Mouse (Mus musculus) C2C12 (cell line): ENCODE measurements around the gene Txnrd3. TPM values are rescaled to one million over a fixed set of nuclear protein-coding genes. Genes with fewer than 3 reads are reported as not detected.

Source experiments
- H3K27me3 ChIP-seq: one replicate; pipeline ENCODE4 v1.6.1; 2011; ENCODE audit not compliant: control insufficient read depth, insufficient read depth, insufficient read length
- H3K36me3 ChIP-seq: one replicate; pipeline ENCODE4 v1.6.1; 2011; ENCODE audit not compliant: control insufficient read depth, insufficient read depth
- H3K4me3 ChIP-seq: one replicate; pipeline ENCODE4 v1.5.1; 2011; ENCODE audit warnings: mild to moderate bottlenecking, control low read depth; ENCODE audit not compliant: poor library complexity, insufficient read depth, severe bottlenecking
- H3K79me2 ChIP-seq: one replicate; pipeline ENCODE4 v1.6.1; 2011; ENCODE audit not compliant: control insufficient read depth, insufficient read depth
- H3K79me3 ChIP-seq: one replicate; pipeline ENCODE4 v1.6.1; 2011; ENCODE audit warnings: low read depth, control low read depth
- H3ac ChIP-seq: one replicate; pipeline ENCODE3; 2011; ENCODE audit warnings: low read depth; ENCODE audit not compliant: control insufficient read depth, insufficient read length
- CEBPB ChIP-seq: IDR thresholded peaks from one replicate; pipeline ENCODE4 v1.6.1; 2011; ENCODE audit warnings: low read depth, mild to moderate bottlenecking, control low read depth, moderate library complexity
- CTCF ChIP-seq: IDR thresholded peaks from one replicate; pipeline ENCODE4 v1.5.1; 2011; ENCODE audit not compliant: control insufficient read depth, insufficient read depth, insufficient read length
- FOSL1 ChIP-seq: IDR thresholded peaks from one replicate; pipeline ENCODE4 v1.8.0; 2011; ENCODE audit warnings: mild to moderate bottlenecking, low read length; ENCODE audit not compliant: poor library complexity, insufficient read depth, severe bottlenecking
- MAX ChIP-seq: IDR thresholded peaks from one replicate; pipeline ENCODE4 v1.6.1; 2011; ENCODE audit warnings: mild to moderate bottlenecking, control low read depth
- MYOD1 ChIP-seq: IDR thresholded peaks from one replicate; pipeline ENCODE4 v1.6.1; 2011; ENCODE audit warnings: low read depth; ENCODE audit not compliant: control insufficient read depth, insufficient read length
- MYOG ChIP-seq: IDR thresholded peaks from one replicate; pipeline ENCODE4 v1.6.1; 2011; ENCODE audit not compliant: control insufficient read depth, insufficient read length; ENCODE audit errors: extremely low read depth
- USF1 ChIP-seq: IDR thresholded peaks from one replicate; pipeline ENCODE4 v1.6.1; 2011; ENCODE audit warnings: low read depth, mild to moderate bottlenecking, control low read depth, moderate library complexity
- polyA plus RNA-seq: library from polyadenylated mRNA; unstranded; fragments of >200 nt; fragmentation: generic; extraction: Trizol; gene quantifications from one replicate; pipeline ENCODE4 v1.2.1, GENCODE M21; 2012; ENCODE audit warnings: missing spikeins

Txnrd3 gene
- polyA plus RNA-seq, 1 experiment: 5.7 TPM

- H3K4me3 ChIP-seq: no peak overlapping the region
- H3K27me3 ChIP-seq: no peaks in the 10 kb centered on the region
- H3K36me3 ChIP-seq: no peaks in the 10 kb centered on the region
- H3K79me2 ChIP-seq: no peaks in the 10 kb centered on the region
- TF ChIP-seq CEBPB (no peak), MAX (no peak), CTCF (peak; percentile 91), USF1 (no peak)
- H3K79me3 ChIP-seq: no peaks in the 10 kb centered on the region
- H3ac ChIP-seq: no peak overlapping the region
Measured at GRCm38 (mm10) chr6:89680155-89680554, 36.4 kb downstream of the Txnrd3 start.

GRCm38 (mm10) chr6:89684231-89684630 lies 40.4 kb downstream of the Txnrd3 start:
- H3K79me2 ChIP-seq: no peaks in the 10 kb centered on the region
- TF ChIP-seq MAX (no peak), CTCF (peak; percentile 8), FOSL1 (no peak)
- H3ac ChIP-seq: no peak overlapping the region
- no peak overlapping the region for H3K4me3 ChIP-seq
- no peaks in the 10 kb centered on the region for H3K27me3 ChIP-seq
- H3K36me3 ChIP-seq: no peaks in the 10 kb centered on the region
- H3K79me3 ChIP-seq: no peaks in the 10 kb centered on the region

- H3K36me3 ChIP-seq: no peaks in the 10 kb centered on the region
- no peak for TF ChIP-seq CEBPB
- TF ChIP-seq USF1: no peak
- H3ac ChIP-seq: no peak overlapping the region
- no peaks in the 10 kb centered on the region for H3K79me2 ChIP-seq
- no peaks in the 10 kb centered on the region for H3K27me3 ChIP-seq
- H3K79me3 ChIP-seq: no peaks in the 10 kb centered on the region
- no peak overlapping the region for H3K4me3 ChIP-seq
Measured at GRCm38 (mm10) chr6:89687100-89687499, 43.3 kb downstream of the Txnrd3 start.

GRCm38 (mm10) chr6:89706624-89707023 lies 62.8 kb downstream of the Txnrd3 start:
- H3K27me3 ChIP-seq: peaks cover 2% of the 10 kb centered on the region
- H3K79me2 ChIP-seq: no peaks in the 10 kb centered on the region
- H3ac ChIP-seq: no peak overlapping the region
- H3K4me3 ChIP-seq: no peak overlapping the region
- no peaks in the 10 kb centered on the region for H3K79me3 ChIP-seq
- TF ChIP-seq MYOG (no peak), CEBPB (no peak), MAX (peak; percentile 20)
- no peaks in the 10 kb centered on the region for H3K36me3 ChIP-seq

GRCm38 (mm10) chr6:89707240-89707639 lies 63.5 kb downstream of the Txnrd3 start, which contains the start of gene Vmn1r40:
Gene Vmn1r40 (plus strand): TSS chr6:89707540.
- peaks cover 3% of the 10 kb centered on the region for H3K27me3 ChIP-seq
- H3K79me2 ChIP-seq: no peaks in the 10 kb centered on the region
- no peak within 1 kb of the TSS for H3K4me3 ChIP-seq

GRCm38 (mm10) chr6:89718051-89718450 lies 74.3 kb downstream of the Txnrd3 start:
- TF ChIP-seq MYOD1 (no peak), CTCF (no peak), CEBPB (no peak), MAX (no peak), FOSL1 (no peak), MYOG (no peak), USF1 (no peak)
- H3K27me3 ChIP-seq: no peaks in the 10 kb centered on the region
- H3K36me3 ChIP-seq: no peaks in the 10 kb centered on the region
- no peaks in the 10 kb centered on the region for H3K79me2 ChIP-seq
- no peaks in the 10 kb centered on the region for H3K79me3 ChIP-seq
- H3ac ChIP-seq: no peak overlapping the region
- no peak overlapping the region for H3K4me3 ChIP-seq

More at GRCm38 (mm10) chr6:89707240-89707639, 63.5 kb downstream of the Txnrd3 start, which contains the start of gene Vmn1r40:
- Histone ChIP-seq H3ac (no peak within 1 kb of the TSS), H3K36me3 (no peaks in the 10 kb centered on the region), H3K79me3 (no peaks in the 10 kb centered on the region)
- TF ChIP-seq FOSL1 (no peak), USF1 (no peak), CEBPB (no peak)

Other genes starting within 250 kb of the Txnrd3 start
- gene Chchd6, start 48.3 kb upstream of the Txnrd3 start, polyA plus RNA-seq: 28.8 TPM
- not detected for gene Vmn1r40, start 63.6 kb downstream of the Txnrd3 start, polyA plus RNA-seq
- not detected for gene Vmn1r41, start 96.8 kb downstream of the Txnrd3 start, polyA plus RNA-seq
- gene Vmn1r42, start 232.4 kb downstream of the Txnrd3 start, polyA plus RNA-seq: not detected
- 0.04 TPM for gene Vmn1r43, start 232.4 kb downstream of the Txnrd3 start, polyA plus RNA-seq
- not detected for gene Vmn1r44, start 239.7 kb downstream of the Txnrd3 start, polyA plus RNA-seq